Mouse (Mus musculus) liver, adult 2 months (tissue): ENCODE results near the gene Hexim2. TPM values are rescaled to one million over a fixed set of nuclear protein-coding genes. Genes with fewer than 3 reads are reported as not detected.

Experiments used
- DNase-seq: peaks from one replicate; pipeline ENCODE4 v3.0.0-alpha.2; 2011; ENCODE audit warnings: low read depth, low spot score; ENCODE audit errors: extremely low read depth
- H3K27ac ChIP-seq: fragments of 200-500 bp; replicated peaks from 2 replicates; pipeline ENCODE4 v1.5.1; 2012; ENCODE audit warnings: low read depth, mild to moderate bottlenecking, control low read depth, inconsistent platforms, low read length; ENCODE audit not compliant: insufficient read depth
- H3K27me3 ChIP-seq: fragments of 200-500 bp; 2 replicates; pipeline ENCODE4 v1.6.1; 2012; ENCODE audit warnings: mild to moderate bottlenecking, moderate library complexity, low read length, inconsistent platforms; ENCODE audit not compliant: control insufficient read depth, insufficient read depth
- H3K36me3 ChIP-seq: fragments of 200-500 bp; 2 replicates; pipeline ENCODE4 v1.6.1; 2012; ENCODE audit warnings: low read length, inconsistent platforms; ENCODE audit not compliant: control insufficient read depth, insufficient read depth
- H3K4me1 ChIP-seq: fragments of 200-500 bp; 2 replicates; pipeline ENCODE4 v1.6.1; 2011; ENCODE audit warnings: low read length; ENCODE audit not compliant: control insufficient read depth, insufficient read depth
- H3K4me3 ChIP-seq: fragments of 200-500 bp; 2 replicates; pipeline ENCODE4 v1.5.1; 2011; ENCODE audit warnings: low read depth, mild to moderate bottlenecking, control low read depth, low read length, moderate library complexity; ENCODE audit not compliant: insufficient read depth
- H3K79me2 ChIP-seq: fragments of 200-500 bp; 2 replicates; pipeline ENCODE4 v1.6.1; 2012; ENCODE audit warnings: inconsistent platforms, mild to moderate bottlenecking, low read length, moderate library complexity; ENCODE audit not compliant: control insufficient read depth, insufficient read depth
- H3K9ac ChIP-seq: fragments of 200-500 bp; 2 replicates; pipeline ENCODE4 v1.6.1; 2012; ENCODE audit warnings: low read depth, mild to moderate bottlenecking, control low read depth, inconsistent platforms, low read length
- CTCF ChIP-seq: fragments of 200-500 bp; IDR thresholded peaks from 2 replicates; pipeline ENCODE4 v1.5.1; 2011; ENCODE audit warnings: low read depth, low read length, control low read depth
- POLR2A ChIP-seq: fragments of 200-500 bp; IDR thresholded peaks from 2 replicates; pipeline ENCODE4 v1.6.1; 2011; ENCODE audit warnings: low read length, control low read depth; ENCODE audit not compliant: insufficient read depth; ENCODE audit errors: extremely low read depth
- WGBS: fragments of 180-500 bp; shearing (Covaris S2); methylation state at CpG from one replicate; pipeline ENCODE4 v1.1.7; 2018; 5-methylcytosine and 5-hydroxymethylcytosine counted together
- polyA plus RNA-seq: library from polyadenylated mRNA; depleted of rRNA; stranded (reverse); fragments of >200 nt; gene quantifications from 2 replicates; pipeline ENCODE4 v1.2.3, GENCODE M21; 2012
- total RNA-seq: library from RNA; depleted of rRNA; stranded (reverse); fragments of >200 nt; gene quantifications from 2 replicates; pipeline ENCODE4 v1.2.3, GENCODE M21; 2014

The Hexim2 gene
- total and polyA plus RNA-seq, 2 experiments: 1.8 to 1.9 TPM

DNA sequence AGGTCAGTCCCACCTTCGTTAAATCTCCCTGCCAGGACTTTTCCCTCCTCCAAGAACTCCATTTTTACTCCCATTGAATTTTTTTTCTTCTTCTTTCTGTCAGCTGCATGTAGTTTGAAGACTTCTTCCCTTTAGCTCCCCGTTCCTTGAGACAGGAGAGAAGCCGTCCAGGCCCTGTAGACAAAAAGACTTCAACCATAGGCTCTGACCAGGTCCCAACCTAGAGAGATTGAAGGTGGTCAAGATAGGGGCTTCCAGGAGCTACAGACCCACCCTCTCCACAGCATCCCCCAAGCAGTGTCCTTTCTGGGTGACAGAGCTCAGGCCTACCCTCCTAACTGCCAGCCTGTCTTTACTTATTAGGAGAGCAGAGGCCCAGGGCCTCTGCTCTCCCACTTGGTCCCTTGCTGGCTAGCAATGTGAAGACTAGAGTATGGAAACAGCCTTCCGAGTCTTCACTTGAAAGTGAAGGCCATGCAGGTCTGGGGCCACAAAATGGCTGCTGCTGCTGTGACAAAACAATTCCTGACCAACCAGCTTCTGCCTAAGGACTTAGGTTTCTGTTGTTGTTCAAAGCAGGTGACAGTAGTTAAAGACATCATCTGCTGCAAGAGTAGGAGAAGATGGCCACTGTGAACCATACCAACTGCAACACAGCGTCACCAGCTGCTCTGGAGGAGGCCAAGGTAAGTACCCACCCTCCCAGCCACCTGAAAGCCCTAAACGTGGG lies 1.4 kb downstream of the Hexim2 start:
- Histone ChIP-seq H3K27me3 (no peaks in the 10 kb centered on the region), H3K9ac (peak overlapping the region; percentile 59), H3K4me3 (peak overlapping the region; percentile 30), H3K4me1 (peaks cover 14% of the 10 kb centered on the region), H3K79me2 (peaks cover 17% of the 10 kb centered on the region; the same call in 1 of the 2 replicates), H3K27ac (peak overlapping the region; percentile 59), H3K36me3 (no peaks in the 10 kb centered on the region)
- no peak for TF ChIP-seq CTCF
- no peak for TF ChIP-seq POLR2A
- DNase-seq: no peak
- 70% methylated on average over 6 of the region's 6 CpGs for WGBS

DNA sequence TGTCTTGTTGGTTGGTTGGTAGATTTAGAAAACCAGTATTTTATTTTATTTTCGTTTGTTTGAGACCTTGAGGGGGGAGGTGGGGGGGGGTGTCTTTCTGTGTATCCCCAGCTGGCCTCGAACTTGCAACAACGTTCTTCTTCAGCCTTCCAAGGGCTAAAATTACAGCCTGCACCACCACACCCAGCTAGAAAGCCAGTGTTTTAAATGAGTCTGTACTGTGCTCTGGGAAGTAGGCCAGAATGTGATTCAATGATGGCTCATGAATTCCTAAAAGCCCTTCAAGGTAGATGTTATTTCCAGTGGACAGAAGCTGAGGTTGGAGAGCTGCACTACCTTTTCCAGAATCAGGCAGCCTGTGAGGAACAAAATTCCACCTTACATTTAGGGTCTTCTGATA lies 2.0 kb downstream of the Hexim2 start:
- peaks cover 14% of the 10 kb centered on the region for H3K4me1 ChIP-seq
- H3K36me3 ChIP-seq: no peaks in the 10 kb centered on the region
- peaks cover 12% of the 10 kb centered on the region; the same call in 1 of the 2 replicates for H3K79me2 ChIP-seq
- no peak for DNase-seq
- H3K27ac ChIP-seq: no peak overlapping the region
- TF ChIP-seq POLR2A: no peak
- no peak for TF ChIP-seq CTCF
- no peak overlapping the region for H3K9ac ChIP-seq
- WGBS: 68% methylated on average over 3 of the region's 3 CpGs
- H3K4me3 ChIP-seq: no peak overlapping the region
- H3K27me3 ChIP-seq: no peaks in the 10 kb centered on the region

DNA sequence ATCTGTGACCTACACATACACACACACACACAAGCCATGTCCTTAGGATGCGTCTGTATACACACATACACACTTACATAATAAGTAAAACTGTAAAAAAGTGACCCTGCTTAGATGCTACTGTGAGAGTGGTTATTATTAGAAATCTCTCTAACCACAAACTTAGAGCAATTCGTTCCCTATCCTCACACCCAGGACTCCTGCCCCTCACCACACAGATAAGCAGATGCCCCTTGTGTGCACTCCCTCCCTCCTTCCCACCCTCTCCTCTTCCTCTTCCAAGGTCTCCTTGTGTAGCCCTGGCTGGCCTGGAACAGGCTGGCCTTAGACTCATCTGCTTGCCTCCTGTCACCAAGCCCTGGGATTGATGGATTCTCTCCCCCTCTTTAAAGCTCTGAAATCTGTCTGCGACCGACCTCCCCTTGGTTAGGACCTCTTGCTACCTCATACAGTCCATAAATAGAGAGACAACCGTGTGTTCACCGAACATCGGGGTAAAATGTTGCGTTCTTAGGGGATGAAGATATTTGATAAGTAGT lies 3.9 kb downstream of the Hexim2 start:
- DNase-seq: no peak
- peaks cover 9% of the 10 kb centered on the region for H3K4me1 ChIP-seq
- H3K9ac ChIP-seq: no peak overlapping the region
- H3K79me2 ChIP-seq: peaks cover 9% of the 10 kb centered on the region; the same call in 1 of the 2 replicates
- no peaks in the 10 kb centered on the region for H3K27me3 ChIP-seq
- 92% methylated on average over 8 of the region's 8 CpGs for WGBS
- TF ChIP-seq CTCF (no peak), POLR2A (no peak)
- no peaks in the 10 kb centered on the region for H3K36me3 ChIP-seq
- no peak overlapping the region for H3K27ac ChIP-seq
- no peak overlapping the region for H3K4me3 ChIP-seq

DNA sequence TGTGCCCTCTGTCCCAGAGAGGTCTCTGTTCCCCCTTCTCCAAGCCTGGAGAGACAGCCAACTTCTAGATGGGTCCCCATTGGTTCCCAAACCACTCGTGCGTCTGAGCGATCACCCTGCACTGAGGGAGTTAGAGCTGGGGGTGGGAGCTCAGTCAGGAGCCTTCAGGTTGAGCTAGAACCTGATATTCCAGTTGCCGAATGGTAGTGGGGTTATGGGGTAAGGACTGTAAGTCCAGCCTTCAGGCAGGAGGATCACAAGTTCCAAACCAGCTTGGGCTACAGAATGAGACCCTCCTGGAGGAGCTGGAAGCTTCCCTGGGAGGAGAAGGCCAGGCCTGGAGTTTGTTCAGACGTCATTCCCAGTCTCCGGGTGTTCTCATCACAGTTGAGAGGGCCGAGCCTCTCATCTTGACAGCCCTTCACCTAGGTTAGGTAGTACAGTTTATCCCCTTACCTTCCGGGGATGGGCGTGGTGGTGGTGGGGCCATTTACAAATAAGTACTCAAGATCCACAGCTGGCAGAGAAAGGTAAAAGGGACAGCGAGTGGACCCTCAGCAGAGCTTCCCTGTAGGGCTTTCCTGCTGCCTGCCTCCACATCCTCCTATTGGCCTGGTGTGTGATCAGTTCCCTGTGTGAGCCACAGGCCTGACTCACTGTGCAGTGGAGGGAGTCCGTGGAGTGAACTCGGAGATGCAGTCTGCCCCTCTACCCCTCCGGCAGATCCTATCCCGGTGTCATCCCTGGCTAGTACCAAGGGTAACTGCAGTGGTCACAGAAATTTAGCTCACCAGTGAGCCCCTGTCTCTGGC lies 7.9 kb downstream of the Hexim2 start:
- no peak for DNase-seq
- Histone ChIP-seq H3K9ac (no peak overlapping the region), H3K36me3 (no peaks in the 10 kb centered on the region), H3K27me3 (no peaks in the 10 kb centered on the region), H3K4me3 (no peak overlapping the region), H3K79me2 (no peaks in the 10 kb centered on the region), H3K4me1 (peaks cover 5% of the 10 kb centered on the region; the same call in 1 of the 2 replicates), H3K27ac (peak overlapping the region; percentile 65)
- TF ChIP-seq POLR2A: no peak
- no peak for TF ChIP-seq CTCF
- 87% methylated on average over 14 of the region's 14 CpGs for whole genome bisulfite sequencing

- H3K79me2 ChIP-seq: no peaks in the 10 kb centered on the region
- no peaks in the 10 kb centered on the region for H3K36me3 ChIP-seq
- no peaks in the 10 kb centered on the region for H3K27me3 ChIP-seq
- no peak overlapping the region for H3K4me3 ChIP-seq
- WGBS: 52% methylated on average over 6 of the region's 6 CpGs
- 0 out of 2 replicates have a peak overlapping the region, but pooled peaks have one; percentile 10 for H3K9ac ChIP-seq
- H3K4me1 ChIP-seq: peaks cover 5% of the 10 kb centered on the region; the same call in 1 of the 2 replicates
- TF ChIP-seq CTCF (no peak), POLR2A (no peak)
- no peak for DNase-seq
- H3K27ac ChIP-seq: peak overlapping the region; percentile 65
Measured at GRCm38 (mm10) chr11:103140763-103141100, 8.5 kb downstream of the Hexim2 start.
